Mouse (Mus musculus) embryo, embryonic 10.5 days (tissue): ENCODE results near the gene Dvl1.

Experiments
- DNase-seq: peaks from one replicate; pipeline ENCODE4 v3.0.0-alpha.2; 2015; ENCODE audit warnings: low spot score

The Dvl1 gene

DNA sequence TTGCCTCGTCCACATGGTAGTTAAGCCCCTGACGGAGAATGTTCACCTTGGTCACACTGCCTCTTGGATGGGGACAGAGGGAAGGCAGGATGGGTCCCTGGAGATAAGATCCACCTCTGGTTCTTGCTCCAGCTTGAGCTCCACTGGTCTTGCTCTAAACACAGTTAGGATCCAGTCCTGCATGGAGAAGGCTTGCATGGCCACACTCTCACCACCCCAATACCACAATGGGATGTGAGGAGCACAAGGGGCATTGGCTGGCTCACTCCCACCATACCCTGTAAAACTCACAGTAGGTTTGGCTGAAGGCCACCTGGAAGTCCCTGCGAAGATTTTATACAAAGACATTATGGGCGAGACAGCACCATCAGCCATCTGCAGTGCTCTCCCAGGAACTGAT, 61.5 kb downstream of the Dvl1 start:
- DNase-seq = no peak
